In the genomic region with DNA sequence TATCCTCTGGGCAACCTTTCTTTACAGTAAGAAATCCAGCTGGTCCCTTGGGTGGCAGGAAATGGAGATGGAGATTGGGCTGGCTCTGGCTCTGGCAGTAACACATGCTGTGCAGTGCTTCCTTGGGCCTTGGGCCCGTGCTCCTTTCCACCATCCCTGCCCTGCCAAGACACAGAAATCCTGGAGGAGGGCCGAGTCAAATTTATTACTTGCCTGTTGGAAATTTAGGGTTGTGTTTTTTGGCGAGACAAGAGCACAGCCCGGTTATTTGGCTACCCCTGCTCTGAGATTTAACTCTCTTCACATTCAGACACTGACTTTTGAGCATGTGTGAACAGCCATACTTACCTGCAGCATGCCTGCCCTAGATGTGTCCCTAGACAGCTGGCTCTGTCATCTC, we compare ENCODE assay signal across 10 mouse cellular contexts. TPM values are rescaled to one million over a fixed set of nuclear protein-coding genes. Genes with fewer than 3 reads are reported as not detected.
A peak's percentile ranks its signal among the peaks of the same experiment; 100 is the strongest.
DNase-seq lines count a peak whose midpoint lies in the region; ATAC-seq lines count a peak whose summit lies in the region.
"Had no signal": no experiment of that assay in that cellular context is flagged by ENCODE, and none has a peak within 500 bp of the region (broad histone marks: within the 10 kb centered on the region; RNA-seq: fewer than 3 reads in every experiment).

No protein-coding gene starts in this region.

- H3K4me2 ChIP-seq in midbrain, embryonic 13.5 days (replicated peaks): no peak overlapping the region

- no peak for ATAC-seq in midbrain, embryonic 13.5 days
- ATAC-seq: inflammation-experienced regulatory T-cells, adult 6 months had no signal

- H3K9me3 ChIP-seq in midbrain, embryonic 13.5 days: no peaks in the 10 kb centered on the region

- H3K27ac ChIP-seq in brown adipose tissue, adult 24 weeks (replicated peaks; ENCODE audit: low read depth, low read length): 0 out of 2 replicates have a peak overlapping the region, but pooled peaks have one; percentile 39
- H3K27ac ChIP-seq in midbrain, embryonic 13.5 days: no peak overlapping the region

- H3K9ac ChIP-seq in midbrain, embryonic 13.5 days (replicated peaks): no peak overlapping the region

- WGBS in midbrain, embryonic 13.5 days: 81% methylated on average over 4 of the region's 4 CpGs

- DNase-seq in kidney, adult 11 months: peak; percentile 16
- DNase-seq in kidney, adult 18-20 months: no peak
- DNase-seq in gastrocnemius, postnatal 25 days: peak; percentile 80
- DNase-seq in lung, postnatal 14 days: peak; percentile 52
- DNase-seq in embryo, embryonic 9.5 days (ENCODE audit: extremely low spot score): no peak
- no peak for DNase-seq in thymus, adult 18-20 months
- DNase-seq: right cerebral cortex, postnatal 14 days had no signal

- H3K36me3 ChIP-seq in midbrain, embryonic 13.5 days: no peaks in the 10 kb centered on the region

- peaks cover 5% of the 10 kb centered on the region for H3K4me1 ChIP-seq in brown adipose tissue, adult 24 weeks (ENCODE audit: control insufficient read depth, insufficient read depth, insufficient read length, low read length)
- H3K4me1 ChIP-seq in midbrain, embryonic 13.5 days (replicated peaks): peaks cover 3% of the 10 kb centered on the region; the same call in 1 of the 2 replicates

- no peak overlapping the region for H3K4me3 ChIP-seq in brown adipose tissue, adult 24 weeks (ENCODE audit: insufficient read depth, low read depth, low read length)
- H3K4me3 ChIP-seq in midbrain, embryonic 13.5 days (replicated peaks): no peak overlapping the region

- no peaks in the 10 kb centered on the region for H3K27me3 ChIP-seq in midbrain, embryonic 13.5 days

RNA-seq across cellular contexts. Expression of a gene that starts 56.8 kb away (rescaled TPM):
- 7.3 and 15.2 TPM in 2 replicates for polyA plus RNA-seq in brown adipose tissue, adult 24 weeks (2012; ENCODE audit: insufficient read depth, insufficient read length, missing spikeins)
- 10 to 100 TPM; 11.3 to 14.0 TPM for total RNA-seq in gastrocnemius, postnatal 25 days (2021)
- polyA plus RNA-seq in midbrain, embryonic 13.5 days (2015; fragmentation: Nextera tagmentation; extraction: Ambion mirVana): 46.9 and 48.6 TPM in 2 replicates

Comparison
In these comparisons a context has a peak if more than half of its experiments do, and no peak if none do; other contexts are left out.
1. DNase-seq: peak in kidney, adult 11 months (single experiment), gastrocnemius, postnatal 25 days (single experiment) and lung, postnatal 14 days (single experiment); none in kidney, adult 18-20 months (single experiment), embryo, embryonic 9.5 days (single experiment) and thymus, adult 18-20 months (0 of 2).